Mouse (Mus musculus): Measurements from ENCODE around the gene Olfr543. TPM values are rescaled to one million over a fixed set of nuclear protein-coding genes. Genes with fewer than 3 reads are reported as not detected.

The Olfr543 gene
- polyA plus RNA-seq, 1 experiment: not detected

- H3K27me3 ChIP-seq (ENCODE audit: control insufficient read depth, insufficient read depth, low read length): no peaks in the 10 kb centered on the region
- TF ChIP-seq CTCF (IDR thresholded peaks at IDR 0.05; ENCODE audit: borderline replicate concordance, control insufficient read depth, extremely low read depth, insufficient read depth, low read length, poor library complexity): no peak
- TF ChIP-seq POLR2A (IDR thresholded peaks at IDR 0.05; ENCODE audit: control insufficient read depth, extremely low read depth, insufficient read depth, low read length, poor library complexity): no peak
- DNase-seq: no peak
- 96% methylated on average over 9 of the region's 9 CpGs for WGBS
- peaks cover 51% of the 10 kb centered on the region for H3K36me3 ChIP-seq (ENCODE audit: control insufficient read depth, insufficient read depth, low read length)
- no peak overlapping the region for H3K27ac ChIP-seq (ENCODE audit: control insufficient read depth, insufficient read depth, low read length)
- no peak overlapping the region for H3K4me3 ChIP-seq (ENCODE audit: control insufficient read depth, insufficient read depth, low read length)
- H3K4me1 ChIP-seq (replicated peaks; ENCODE audit: control insufficient read depth, insufficient read depth, low read length): 0 out of 2 replicates have a peak, but pooled peaks cover 2% of the 10 kb centered on the region
Observed at GRCm38 (mm10) chr7:102446438-102446837, 35.0 kb downstream of the Olfr543 start.

GRCm38 (mm10) chr7:102444301-102444700 lies 37.2 kb downstream of the Olfr543 start:
- DNase-seq: no peak
- TF ChIP-seq POLR2A (IDR thresholded peaks at IDR 0.05; ENCODE audit: control insufficient read depth, extremely low read depth, insufficient read depth, low read length, poor library complexity): no peak
- H3K36me3 ChIP-seq (ENCODE audit: control insufficient read depth, insufficient read depth, low read length): peaks cover 32% of the 10 kb centered on the region
- no peak overlapping the region for H3K4me3 ChIP-seq (ENCODE audit: control insufficient read depth, insufficient read depth, low read length)
- no peak overlapping the region for H3K27ac ChIP-seq (ENCODE audit: control insufficient read depth, insufficient read depth, low read length)
- 96% methylated on average over 2 of the region's 2 CpGs for WGBS
- H3K4me1 ChIP-seq (replicated peaks; ENCODE audit: control insufficient read depth, insufficient read depth, low read length): 0 out of 2 replicates have a peak, but pooled peaks cover 2% of the 10 kb centered on the region
- H3K27me3 ChIP-seq (ENCODE audit: control insufficient read depth, insufficient read depth, low read length): no peaks in the 10 kb centered on the region

GRCm38 (mm10) chr7:102442432-102442831 lies 39.0 kb downstream of the Olfr543 start:
- 1% methylated on average over 4 of the region's 4 CpGs for WGBS
- no peak for TF ChIP-seq POLR2A (IDR thresholded peaks at IDR 0.05; ENCODE audit: control insufficient read depth, extremely low read depth, insufficient read depth, low read length, poor library complexity)
- no peak for TF ChIP-seq CTCF (IDR thresholded peaks at IDR 0.05; ENCODE audit: borderline replicate concordance, control insufficient read depth, extremely low read depth, insufficient read depth, low read length, poor library complexity)
- H3K36me3 ChIP-seq (ENCODE audit: control insufficient read depth, insufficient read depth, low read length): peaks cover 14% of the 10 kb centered on the region
- peak overlapping the region; percentile 97 for H3K4me3 ChIP-seq (ENCODE audit: control insufficient read depth, insufficient read depth, low read length)
- no peak for DNase-seq
- H3K27ac ChIP-seq (ENCODE audit: control insufficient read depth, insufficient read depth, low read length): no peak overlapping the region
- no peaks in the 10 kb centered on the region for H3K27me3 ChIP-seq (ENCODE audit: control insufficient read depth, insufficient read depth, low read length)
- H3K4me1 ChIP-seq (replicated peaks; ENCODE audit: control insufficient read depth, insufficient read depth, low read length): 0 out of 2 replicates have a peak, but pooled peaks cover 2% of the 10 kb centered on the region

GRCm38 (mm10) chr7:102441657-102442391 lies 39.7 kb downstream of the Olfr543 start, which contains the start of gene Rrm1:
Rrm1 (plus strand) TSS chr7:102441695.
- H3K36me3 ChIP-seq (ENCODE audit: control insufficient read depth, insufficient read depth, low read length): peaks cover 11% of the 10 kb centered on the region
- H3K27ac ChIP-seq (ENCODE audit: control insufficient read depth, insufficient read depth, low read length): no peak within 1 kb of the TSS
- TF ChIP-seq CTCF (IDR thresholded peaks at IDR 0.05; ENCODE audit: borderline replicate concordance, control insufficient read depth, extremely low read depth, insufficient read depth, low read length, poor library complexity) (no peak), POLR2A (IDR thresholded peaks at IDR 0.05; ENCODE audit: control insufficient read depth, extremely low read depth, insufficient read depth, low read length, poor library complexity) (0 out of 2 replicates have a peak, but pooled peaks have one; percentile 33)
- under 1% methylated on average over 54 of the region's 56 CpGs for WGBS
- no peaks in the 10 kb centered on the region for H3K27me3 ChIP-seq (ENCODE audit: control insufficient read depth, insufficient read depth, low read length)
- DNase-seq: peak; percentile 92
- H3K4me3 ChIP-seq (ENCODE audit: control insufficient read depth, insufficient read depth, low read length): peak within 1 kb of the TSS; percentile 97
- 0 out of 2 replicates have a peak, but pooled peaks cover 2% of the 10 kb centered on the region for H3K4me1 ChIP-seq (replicated peaks; ENCODE audit: control insufficient read depth, insufficient read depth, low read length)

- Histone ChIP-seq H3K27me3 (ENCODE audit: control insufficient read depth, insufficient read depth, low read length) (no peaks in the 10 kb centered on the region), H3K36me3 (ENCODE audit: control insufficient read depth, insufficient read depth, low read length) (peaks cover 5% of the 10 kb centered on the region), H3K4me1 (replicated peaks; ENCODE audit: control insufficient read depth, insufficient read depth, low read length) (0 out of 2 replicates have a peak, but pooled peaks cover 2% of the 10 kb centered on the region), H3K4me3 (ENCODE audit: control insufficient read depth, insufficient read depth, low read length) (no peak overlapping the region), H3K27ac (ENCODE audit: control insufficient read depth, insufficient read depth, low read length) (no peak overlapping the region)
- TF ChIP-seq POLR2A (IDR thresholded peaks at IDR 0.05; ENCODE audit: control insufficient read depth, extremely low read depth, insufficient read depth, low read length, poor library complexity) (no peak), CTCF (IDR thresholded peaks at IDR 0.05; ENCODE audit: borderline replicate concordance, control insufficient read depth, extremely low read depth, insufficient read depth, low read length, poor library complexity) (no peak)
- WGBS: 56% methylated on average over 15 of the region's 15 CpGs
- DNase-seq: no peak
Observed at GRCm38 (mm10) chr7:102440822-102441656, 40.4 kb downstream of the Olfr543 start.

- 62% methylated on average over 2 of the region's 2 CpGs for WGBS
- no peaks in the 10 kb centered on the region for H3K4me1 ChIP-seq (replicated peaks; ENCODE audit: control insufficient read depth, insufficient read depth, low read length)
- TF ChIP-seq POLR2A (IDR thresholded peaks at IDR 0.05; ENCODE audit: control insufficient read depth, extremely low read depth, insufficient read depth, low read length, poor library complexity) (no peak), CTCF (IDR thresholded peaks at IDR 0.05; ENCODE audit: borderline replicate concordance, control insufficient read depth, extremely low read depth, insufficient read depth, low read length, poor library complexity) (no peak)
- no peak for DNase-seq
- H3K27me3 ChIP-seq (ENCODE audit: control insufficient read depth, insufficient read depth, low read length): no peaks in the 10 kb centered on the region
- peaks cover 31% of the 10 kb centered on the region for H3K36me3 ChIP-seq (ENCODE audit: control insufficient read depth, insufficient read depth, low read length)
- no peak overlapping the region for H3K27ac ChIP-seq (ENCODE audit: control insufficient read depth, insufficient read depth, low read length)
- no peak overlapping the region for H3K4me3 ChIP-seq (ENCODE audit: control insufficient read depth, insufficient read depth, low read length)
Observed at GRCm38 (mm10) chr7:102434344-102434743, 47.1 kb downstream of the Olfr543 start.

Other genes with a start within 250 kb of the Olfr543 start
- 221 and 282 TPM in 2 replicates for gene Rhog, start 225.6 kb downstream of the Olfr543 start, polyA plus RNA-seq (2012; rRNA removed)
- 98.6 and 107 TPM in 2 replicates for gene Stim1, start 213.9 kb downstream of the Olfr543 start, polyA plus RNA-seq (2012; rRNA removed)
- 46.3 and 67.1 TPM in 2 replicates for gene Rrm1, start 40.0 kb downstream of the Olfr543 start, polyA plus RNA-seq (2012; rRNA removed)
- not detected in 2 replicates for gene Olfr544, start 6.6 kb upstream of the Olfr543 start, polyA plus RNA-seq (2012; rRNA removed)
- gene Olfr545, start 17.9 kb upstream of the Olfr543 start, polyA plus RNA-seq (2012; rRNA removed): not detected in 2 replicates
- not detected in 2 replicates for gene Olfr547, start 53.1 kb upstream of the Olfr543 start, polyA plus RNA-seq (2012; rRNA removed)
- not detected in 2 replicates for gene Olfr548-ps1, start 59.2 kb upstream of the Olfr543 start, polyA plus RNA-seq (2012; rRNA removed)
- not detected in 2 replicates for gene Olfr549, start 68.2 kb upstream of the Olfr543 start, polyA plus RNA-seq (2012; rRNA removed)
- 20.4 and 23.6 TPM in 2 replicates for gene Trim21, start 83.8 kb upstream of the Olfr543 start, polyA plus RNA-seq (2012; rRNA removed)
- 0.13 TPM in 1 of 2 replicates, not detected in the other for gene Olfr550, start 89.8 kb upstream of the Olfr543 start, polyA plus RNA-seq (2012; rRNA removed)
- not detected in 2 replicates for gene Olfr551, start 110.2 kb upstream of the Olfr543 start, polyA plus RNA-seq (2012; rRNA removed)
- not detected in 2 replicates for gene Olfr552, start 116.1 kb upstream of the Olfr543 start, polyA plus RNA-seq (2012; rRNA removed)
- not detected in 2 replicates for gene Olfr553, start 136.5 kb upstream of the Olfr543 start, polyA plus RNA-seq (2012; rRNA removed)
- not detected in 2 replicates for gene Olfr554, start 156.8 kb upstream of the Olfr543 start, polyA plus RNA-seq (2012; rRNA removed)
- gene Olfr555, start 177.1 kb upstream of the Olfr543 start, polyA plus RNA-seq (2012; rRNA removed): not detected in 2 replicates
- gene Olfr556, start 183.2 kb upstream of the Olfr543 start, polyA plus RNA-seq (2012; rRNA removed): not detected in 2 replicates
- 14.0 and 16.3 TPM in 2 replicates for gene Trim68, start 205.6 kb upstream of the Olfr543 start, polyA plus RNA-seq (2012; rRNA removed)
- gene Olfr557, start 214.2 kb upstream of the Olfr543 start, polyA plus RNA-seq (2012; rRNA removed): not detected in 2 replicates
- gene Olfr558, start 220.5 kb upstream of the Olfr543 start, polyA plus RNA-seq (2012; rRNA removed): 0.11 and 0.49 TPM in 2 replicates
- not detected in 2 replicates for gene Olfr33, start 237.4 kb upstream of the Olfr543 start, polyA plus RNA-seq (2012; rRNA removed)
- not detected in 2 replicates for gene Olfr559, start 245.8 kb upstream of the Olfr543 start, polyA plus RNA-seq (2012; rRNA removed)